ENCODE assay signal across 8 mouse cellular contexts in genomic region chr5:63812509-63812865, GRCm38 (mm10). TPM values are rescaled to one million over a fixed set of nuclear protein-coding genes. Genes with fewer than 3 reads are reported as not detected.
DNase-seq lines count a peak whose midpoint lies in the region; ATAC-seq and TF ChIP-seq lines count a peak whose summit lies in the region.

No protein-coding gene starts in this region.

- peaks cover 10% of the 10 kb centered on the region for H3K4me1 ChIP-seq in forebrain, embryonic 10.5 days
- peaks cover 4% of the 10 kb centered on the region for H3K4me1 ChIP-seq in intestine, postnatal 0 days (replicated peaks; ENCODE audit: control insufficient read depth, insufficient read depth, low read length)
- no peaks in the 10 kb centered on the region for H3K4me1 ChIP-seq in neural tube, embryonic 13.5 days (replicated peaks)

- H3K27ac ChIP-seq in left cerebral cortex, adult 2 months, result peak overlapping the region; percentile 34; the same call in 1 of the 2 replicates
- peak overlapping the region; percentile 76 for H3K27ac ChIP-seq in forebrain, embryonic 10.5 days
- H3K27ac ChIP-seq in intestine, postnatal 0 days (ENCODE audit: low read depth, low read length), result peak overlapping the region; percentile 75
- no peak overlapping the region for H3K27ac ChIP-seq in neural tube, embryonic 13.5 days (replicated peaks)

- no peak for DNase-seq in left cerebral cortex, adult 2 months (ENCODE audit: extremely low spot score in 1 of 2, low spot score in 2 of 2)
- no peak for DNase-seq in left cerebral cortex, postnatal 4 days
- no peak for DNase-seq in forebrain, embryonic 10.5 days (ENCODE audit: extremely low spot score, low spot score)
- DNase-seq in ovary, postnatal 14 days (ENCODE audit: low spot score), result no peak
- no peak for DNase-seq in retina, postnatal 1 day
- no peak for DNase-seq in thymus, postnatal 14 days

- no peaks in the 10 kb centered on the region for H3K9me3 ChIP-seq in forebrain, embryonic 10.5 days
- H3K9me3 ChIP-seq in intestine, postnatal 0 days (ENCODE audit: control insufficient read depth), result no peaks in the 10 kb centered on the region
- 0 out of 2 replicates have a peak, but pooled peaks cover 3% of the 10 kb centered on the region for H3K9me3 ChIP-seq in neural tube, embryonic 13.5 days

- H3K9ac ChIP-seq in intestine, postnatal 0 days (ENCODE audit: low read depth, low read length), result peak overlapping the region; percentile 64
- H3K9ac ChIP-seq in neural tube, embryonic 13.5 days, result peak overlapping the region; percentile 53

- peak overlapping the region; percentile 51 for H3K4me3 ChIP-seq in left cerebral cortex, adult 2 months
- H3K4me3 ChIP-seq in forebrain, embryonic 10.5 days, result peak overlapping the region; percentile 64
- peak overlapping the region; percentile 59 for H3K4me3 ChIP-seq in intestine, postnatal 0 days (ENCODE audit: low read depth, low read length)
- H3K4me3 ChIP-seq in neural tube, embryonic 13.5 days, result peak overlapping the region; percentile 52

- intact Hi-C loops in left cerebral cortex, adult 2 months (cut with DNase I), result loop anchor here (10.0 kb wide), 1 partner anchor 252 kb away; no protein-coding TSS in a partner anchor
- intact Hi-C loops in left cerebral cortex, postnatal 4 days (cut with DNase I), result loop anchor here (5.0 kb wide), 1 partner anchor 75 kb away; no protein-coding TSS in a partner anchor

- H3K4me2 ChIP-seq in intestine, postnatal 0 days (replicated peaks; ENCODE audit: low read depth), result peak overlapping the region; percentile 91
- H3K4me2 ChIP-seq in neural tube, embryonic 13.5 days, result peak overlapping the region; percentile 79

- H3K27me3 ChIP-seq in forebrain, embryonic 10.5 days (ENCODE audit: poor library complexity, severe bottlenecking), result peaks cover 37% of the 10 kb centered on the region
- 0 out of 2 replicates have a peak, but pooled peaks cover 3% of the 10 kb centered on the region for H3K27me3 ChIP-seq in intestine, postnatal 0 days (replicated peaks; ENCODE audit: control insufficient read depth, insufficient read depth, low read length)
- peaks cover 23% of the 10 kb centered on the region for H3K27me3 ChIP-seq in neural tube, embryonic 13.5 days

- 1% methylated on average over 26 of the region's 26 CpGs for WGBS in forebrain, embryonic 10.5 days
- WGBS in intestine, postnatal 0 days, result under 1% methylated on average over 26 of the region's 26 CpGs
- WGBS in neural tube, embryonic 13.5 days, result under 1% methylated on average over 26 of the region's 26 CpGs

- no peaks in the 10 kb centered on the region for H3K36me3 ChIP-seq in forebrain, embryonic 10.5 days (replicated peaks)
- H3K36me3 ChIP-seq in intestine, postnatal 0 days (ENCODE audit: control insufficient read depth, insufficient read depth), result no peaks in the 10 kb centered on the region
- H3K36me3 ChIP-seq in neural tube, embryonic 13.5 days, result peaks cover 6% of the 10 kb centered on the region

- no peak for ATAC-seq in intestine, postnatal 0 days
- no peak; the same call in 1 of the 2 replicates for ATAC-seq in neural tube, embryonic 13.5 days (ENCODE audit: low read depth)

- TF ChIP-seq CTCF in left cerebral cortex, adult 2 months (IDR thresholded peaks at IDR 0.05), result no peak
- TF ChIP-seq CTCF in intestine, postnatal 0 days (IDR thresholded peaks at IDR 0.05; ENCODE audit: low read depth), result no peak

RNA-seq across cellular contexts. Expression of gene 0610040J01Rik, which starts 0.3 kb away (rescaled TPM):
- total RNA-seq in left cerebral cortex, adult 2 months (2021), result 1 to 10 TPM; 3.5 to 4.1 TPM
- 1 to 10 TPM; 4.0 to 4.4 TPM for total RNA-seq in left cerebral cortex, postnatal 4 days (2021)
- polyA plus RNA-seq in forebrain, embryonic 10.5 days (2016; fragmentation: Nextera tagmentation; extraction: Ambion mirVana), result 1.9 and 2.0 TPM in 2 replicates
- polyA plus RNA-seq in intestine, postnatal 0 days (2015; fragmentation: Nextera tagmentation; extraction: Ambion mirVana), result 40.6 and 41.0 TPM in 2 replicates
- polyA plus RNA-seq in neural tube, embryonic 13.5 days (2015; fragmentation: Nextera tagmentation; extraction: Ambion mirVana), result 4.5 and 5.1 TPM in 2 replicates
